Mouse (Mus musculus): Measurements from ENCODE around the gene 1700029I15Rik. TPM values are rescaled to one million over a fixed set of nuclear protein-coding genes. Genes with fewer than 3 reads are reported as not detected.

Gene 1700029I15Rik
- 1.2 TPM in 1 of 2 replicates, not detected in the other for polyA plus RNA-seq (2011; ENCODE audit: insufficient read depth, insufficient read length, low read depth, missing spikeins)

- TF ChIP-seq POLR2A (IDR thresholded peaks at IDR 0.05; ENCODE audit: insufficient read depth, low read length) (no peak), EP300 (IDR thresholded peaks at IDR 0.05; ENCODE audit: insufficient read depth, low read depth, low read length) (no peak), CTCF (IDR thresholded peaks at IDR 0.05; ENCODE audit: low read depth, low read length) (no peak)
- Histone ChIP-seq H3K27me3 (ENCODE audit: control insufficient read depth, insufficient read depth, low read length, poor library complexity, severe bottlenecking) (no peaks in the 10 kb centered on the region), H3K4me3 (ENCODE audit: low read depth, low read length) (no peak within 1 kb of the TSS), H3K36me3 (ENCODE audit: control insufficient read depth, insufficient read depth, low read length, poor library complexity, severe bottlenecking) (no peaks in the 10 kb centered on the region), H3K4me1 (ENCODE audit: control insufficient read depth, insufficient read depth, low read length) (no peaks in the 10 kb centered on the region), H3K27ac (ENCODE audit: insufficient read depth, low read length) (no peak within 1 kb of the TSS), H3K9me3 (replicated peaks; ENCODE audit: control insufficient read depth, insufficient read depth, low read length, poor library complexity, severe bottlenecking) (no peaks in the 10 kb centered on the region), H3K9ac (ENCODE audit: low read depth, poor library complexity, severe bottlenecking) (no peak within 1 kb of the TSS)
Measured at GRCm38 (mm10) chr2:92381901-92382588, at the start of gene 1700029I15Rik. 1700029I15Rik (plus strand) TSS chr2:92382538.

GRCm38 (mm10) chr2:92342418-92342817, 39.9 kb upstream of the 1700029I15Rik start:
- Histone ChIP-seq H3K4me1 (ENCODE audit: control insufficient read depth, insufficient read depth, low read length) (no peaks in the 10 kb centered on the region), H3K36me3 (ENCODE audit: control insufficient read depth, insufficient read depth, low read length, poor library complexity, severe bottlenecking) (no peaks in the 10 kb centered on the region), H3K4me3 (ENCODE audit: low read depth, low read length) (no peak overlapping the region), H3K9ac (ENCODE audit: low read depth, poor library complexity, severe bottlenecking) (no peak overlapping the region), H3K9me3 (replicated peaks; ENCODE audit: control insufficient read depth, insufficient read depth, low read length, poor library complexity, severe bottlenecking) (no peaks in the 10 kb centered on the region), H3K27ac (ENCODE audit: insufficient read depth, low read length) (no peak overlapping the region), H3K27me3 (ENCODE audit: control insufficient read depth, insufficient read depth, low read length, poor library complexity, severe bottlenecking) (no peaks in the 10 kb centered on the region)
- TF ChIP-seq CTCF (IDR thresholded peaks at IDR 0.05; ENCODE audit: low read depth, low read length) (no peak), EP300 (IDR thresholded peaks at IDR 0.05; ENCODE audit: insufficient read depth, low read depth, low read length) (no peak), POLR2A (IDR thresholded peaks at IDR 0.05; ENCODE audit: insufficient read depth, low read length) (no peak)

- Histone ChIP-seq H3K9me3 (replicated peaks; ENCODE audit: control insufficient read depth, insufficient read depth, low read length, poor library complexity, severe bottlenecking) (no peaks in the 10 kb centered on the region), H3K4me1 (ENCODE audit: control insufficient read depth, insufficient read depth, low read length) (no peaks in the 10 kb centered on the region), H3K27me3 (ENCODE audit: control insufficient read depth, insufficient read depth, low read length, poor library complexity, severe bottlenecking) (no peaks in the 10 kb centered on the region), H3K27ac (ENCODE audit: insufficient read depth, low read length) (no peak overlapping the region), H3K36me3 (ENCODE audit: control insufficient read depth, insufficient read depth, low read length, poor library complexity, severe bottlenecking) (no peaks in the 10 kb centered on the region), H3K9ac (ENCODE audit: low read depth, poor library complexity, severe bottlenecking) (no peak overlapping the region), H3K4me3 (ENCODE audit: low read depth, low read length) (no peak overlapping the region)
- TF ChIP-seq EP300 (IDR thresholded peaks at IDR 0.05; ENCODE audit: insufficient read depth, low read depth, low read length): no peak
- no peak for TF ChIP-seq POLR2A (IDR thresholded peaks at IDR 0.05; ENCODE audit: insufficient read depth, low read length)
- TF ChIP-seq CTCF (IDR thresholded peaks at IDR 0.05; ENCODE audit: low read depth, low read length): no peak
Measured at GRCm38 (mm10) chr2:92347191-92347590, 35.1 kb upstream of the 1700029I15Rik start.

- H3K4me3 ChIP-seq (ENCODE audit: low read depth, low read length): no peak overlapping the region
- TF ChIP-seq POLR2A (IDR thresholded peaks at IDR 0.05; ENCODE audit: insufficient read depth, low read length) (no peak), CTCF (IDR thresholded peaks at IDR 0.05; ENCODE audit: low read depth, low read length) (no peak)
- no peak overlapping the region for H3K27ac ChIP-seq (ENCODE audit: insufficient read depth, low read length)
- no peaks in the 10 kb centered on the region for H3K4me1 ChIP-seq (ENCODE audit: control insufficient read depth, insufficient read depth, low read length)
- H3K9me3 ChIP-seq (replicated peaks; ENCODE audit: control insufficient read depth, insufficient read depth, low read length, poor library complexity, severe bottlenecking): no peaks in the 10 kb centered on the region
- no peak overlapping the region for H3K9ac ChIP-seq (ENCODE audit: low read depth, poor library complexity, severe bottlenecking)
- no peaks in the 10 kb centered on the region for H3K36me3 ChIP-seq (ENCODE audit: control insufficient read depth, insufficient read depth, low read length, poor library complexity, severe bottlenecking)
- no peaks in the 10 kb centered on the region for H3K27me3 ChIP-seq (ENCODE audit: control insufficient read depth, insufficient read depth, low read length, poor library complexity, severe bottlenecking)
Measured at GRCm38 (mm10) chr2:92349589-92350425, 32.5 kb upstream of the 1700029I15Rik start.

- Histone ChIP-seq H3K4me3 (ENCODE audit: low read depth, low read length) (no peak overlapping the region), H3K27ac (ENCODE audit: insufficient read depth, low read length) (no peak overlapping the region)
Measured at GRCm38 (mm10) chr2:92350686-92351085, 31.7 kb upstream of the 1700029I15Rik start.

GRCm38 (mm10) chr2:92353402-92353801, 28.9 kb upstream of the 1700029I15Rik start:
- Histone ChIP-seq H3K27me3 (ENCODE audit: control insufficient read depth, insufficient read depth, low read length, poor library complexity, severe bottlenecking) (no peaks in the 10 kb centered on the region), H3K27ac (ENCODE audit: insufficient read depth, low read length) (no peak overlapping the region), H3K4me3 (ENCODE audit: low read depth, low read length) (no peak overlapping the region), H3K9me3 (replicated peaks; ENCODE audit: control insufficient read depth, insufficient read depth, low read length, poor library complexity, severe bottlenecking) (no peaks in the 10 kb centered on the region), H3K4me1 (ENCODE audit: control insufficient read depth, insufficient read depth, low read length) (no peaks in the 10 kb centered on the region), H3K36me3 (ENCODE audit: control insufficient read depth, insufficient read depth, low read length, poor library complexity, severe bottlenecking) (no peaks in the 10 kb centered on the region), H3K9ac (ENCODE audit: low read depth, poor library complexity, severe bottlenecking) (no peak overlapping the region)
- no peak for TF ChIP-seq POLR2A (IDR thresholded peaks at IDR 0.05; ENCODE audit: insufficient read depth, low read length)
- TF ChIP-seq EP300 (IDR thresholded peaks at IDR 0.05; ENCODE audit: insufficient read depth, low read depth, low read length): no peak
- TF ChIP-seq CTCF (IDR thresholded peaks at IDR 0.05; ENCODE audit: low read depth, low read length): no peak

More at GRCm38 (mm10) chr2:92350686-92351085, 31.7 kb upstream of the 1700029I15Rik start:
- no peaks in the 10 kb centered on the region for H3K36me3 ChIP-seq (ENCODE audit: control insufficient read depth, insufficient read depth, low read length, poor library complexity, severe bottlenecking)
- H3K9me3 ChIP-seq (replicated peaks; ENCODE audit: control insufficient read depth, insufficient read depth, low read length, poor library complexity, severe bottlenecking): no peaks in the 10 kb centered on the region
- H3K27me3 ChIP-seq (ENCODE audit: control insufficient read depth, insufficient read depth, low read length, poor library complexity, severe bottlenecking): no peaks in the 10 kb centered on the region
- H3K4me1 ChIP-seq (ENCODE audit: control insufficient read depth, insufficient read depth, low read length): no peaks in the 10 kb centered on the region
- H3K9ac ChIP-seq (ENCODE audit: low read depth, poor library complexity, severe bottlenecking): no peak overlapping the region
- no peak for TF ChIP-seq POLR2A (IDR thresholded peaks at IDR 0.05; ENCODE audit: insufficient read depth, low read length)
- TF ChIP-seq EP300 (IDR thresholded peaks at IDR 0.05; ENCODE audit: insufficient read depth, low read depth, low read length): no peak
- no peak for TF ChIP-seq CTCF (IDR thresholded peaks at IDR 0.05; ENCODE audit: low read depth, low read length)

Data from ES-Bruce4 (cell line).